Mouse (Mus musculus) layer of hippocampus, postnatal 10 days (tissue): ENCODE results near the gene Ufsp1. TPM values are rescaled to one million over a fixed set of nuclear protein-coding genes. Genes with fewer than 3 reads are reported as not detected.
A peak's percentile ranks its signal among the peaks of the same experiment; 100 is the strongest.

Source experiments
- DNase-seq, 2 experiments: peaks; one replicate each; pipeline ENCODE4 v3.0.0; 2021; ENCODE audit warnings: low spot score in 2 of 2
- microRNA-seq, 2 experiments: library from miRNA; unstranded; fragments of <30 nt; microRNA quantifications; one replicate each; pipeline ENCODE4 v1.2.0; 2021
- total RNA-seq, 2 experiments: library from RNA; stranded (reverse); gene quantifications; 2 replicates each; pipeline ENCODE4 v1.2.3; 2021

Ufsp1 gene
- total RNA-seq, 2 experiments from 2014 or later, result 20.4 to 21.8 TPM

DNA sequence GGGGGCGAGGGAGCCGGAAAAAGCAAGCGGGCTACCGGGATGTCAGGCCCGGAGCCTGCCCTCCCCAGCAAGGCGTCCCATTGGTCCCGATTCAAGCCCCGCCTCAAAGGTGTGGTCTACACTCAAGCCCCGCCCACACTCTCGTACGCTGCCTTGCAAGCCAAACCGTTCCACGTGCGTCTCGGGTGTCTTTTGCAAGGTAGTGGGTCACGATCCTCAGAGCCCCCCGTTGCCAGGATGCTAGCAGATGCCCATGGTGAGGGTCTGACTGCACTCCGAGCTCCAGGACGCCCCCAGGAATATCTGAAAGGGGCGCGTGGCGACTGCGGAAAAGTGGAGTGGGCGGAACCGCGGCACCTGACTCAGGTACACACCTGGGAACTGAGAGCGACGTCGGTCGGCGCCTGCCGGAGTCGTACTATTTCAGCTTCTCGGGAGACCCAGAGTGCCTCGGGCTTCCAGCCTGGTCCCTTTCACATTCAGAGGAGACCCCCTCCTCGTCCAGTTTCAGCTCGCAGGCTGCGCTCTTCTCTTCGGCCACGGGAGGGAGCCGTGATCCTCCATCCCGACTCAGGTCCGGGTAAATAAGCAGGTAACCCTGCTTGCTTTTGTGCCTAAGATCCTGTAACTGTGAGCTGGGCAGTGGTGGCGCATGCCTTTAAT is 39.2 kb downstream of the Ufsp1 start, which contains the start of gene Slc12a9:
TSS of gene Slc12a9 (minus strand) at position 86 of the 663 bp plus-strand sequence.
- DNase-seq, result peak; percentile 95 to 98

DNA sequence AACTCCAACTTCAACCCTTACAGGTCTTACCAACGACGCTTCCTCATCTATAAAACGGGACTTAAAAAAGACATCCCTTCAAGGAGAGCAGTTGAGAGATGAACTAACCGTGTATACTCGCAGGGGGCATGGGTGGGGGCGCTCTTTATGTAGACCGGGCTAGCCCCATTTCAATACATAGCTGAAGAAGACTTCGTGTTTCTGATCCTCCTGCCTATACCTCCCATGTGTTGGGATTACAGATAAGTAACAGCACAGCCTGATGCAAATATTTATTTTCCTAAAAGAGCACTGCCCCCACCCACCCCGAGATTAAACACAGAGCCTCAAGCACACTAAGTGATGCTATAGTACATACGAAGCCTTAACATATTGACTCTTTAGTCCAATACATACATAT is 39.9 kb downstream of the Ufsp1 start:
- no peak for DNase-seq

- DNase-seq, result no peak
Observed at GRCm38 (mm10) chr5:137335066-137335465, 40.6 kb downstream of the Ufsp1 start.

GRCm38 (mm10) chr5:137337190-137337589 is 42.8 kb downstream of the Ufsp1 start:
- no peak for DNase-seq

DNA sequence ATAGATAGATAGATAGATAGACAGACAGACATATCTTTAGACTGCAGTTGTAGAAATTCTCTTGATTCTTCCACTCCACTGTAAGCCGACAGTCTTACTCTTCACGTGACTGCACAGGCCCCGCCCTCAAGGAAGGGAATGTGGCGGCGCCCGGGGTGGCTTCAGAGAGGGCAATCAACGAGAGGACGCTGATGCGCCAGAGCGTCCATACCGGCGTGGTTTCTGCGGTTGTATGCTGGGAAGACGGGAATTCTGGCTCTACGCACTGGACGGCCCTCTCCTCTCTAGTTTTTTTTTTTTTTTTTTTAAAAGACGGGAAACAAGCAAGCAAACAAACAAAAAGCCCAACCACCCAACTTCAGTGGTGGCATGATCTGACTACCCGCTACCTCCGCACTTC is 43.8 kb downstream of the Ufsp1 start:
- DNase-seq, result peak; percentile 83 to 89

DNA sequence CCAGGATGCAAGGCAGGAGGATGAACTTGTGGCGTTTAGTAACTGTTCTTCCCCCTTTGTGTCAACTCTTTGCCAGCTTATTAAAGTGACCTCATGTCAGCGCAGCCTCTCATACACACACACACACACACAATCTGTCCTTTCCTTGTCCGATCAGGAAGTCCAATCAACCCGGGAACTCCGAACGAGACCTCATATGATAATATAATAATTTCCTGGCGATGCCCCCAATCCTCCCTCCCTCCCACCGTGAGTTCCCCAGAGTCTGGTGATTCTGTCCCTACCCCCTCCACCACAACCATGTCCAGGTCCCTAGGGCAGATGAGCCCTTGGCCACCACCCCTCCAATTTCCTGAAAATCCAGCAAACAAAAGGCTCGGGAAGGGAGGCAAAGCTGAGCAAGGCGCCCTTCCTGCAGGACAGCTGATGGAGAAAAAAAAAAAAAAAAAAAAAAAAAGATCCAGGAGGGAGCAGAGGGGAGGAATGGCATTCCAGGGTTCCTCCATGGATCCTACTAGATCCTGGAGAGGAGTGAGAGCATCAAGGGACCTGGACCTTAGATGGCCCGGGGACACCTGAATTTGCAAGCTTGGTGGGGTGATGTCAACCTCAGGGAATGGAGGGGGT is 44.3 kb downstream of the Ufsp1 start:
- DNase-seq, result peak; percentile 40 to 54

DNA sequence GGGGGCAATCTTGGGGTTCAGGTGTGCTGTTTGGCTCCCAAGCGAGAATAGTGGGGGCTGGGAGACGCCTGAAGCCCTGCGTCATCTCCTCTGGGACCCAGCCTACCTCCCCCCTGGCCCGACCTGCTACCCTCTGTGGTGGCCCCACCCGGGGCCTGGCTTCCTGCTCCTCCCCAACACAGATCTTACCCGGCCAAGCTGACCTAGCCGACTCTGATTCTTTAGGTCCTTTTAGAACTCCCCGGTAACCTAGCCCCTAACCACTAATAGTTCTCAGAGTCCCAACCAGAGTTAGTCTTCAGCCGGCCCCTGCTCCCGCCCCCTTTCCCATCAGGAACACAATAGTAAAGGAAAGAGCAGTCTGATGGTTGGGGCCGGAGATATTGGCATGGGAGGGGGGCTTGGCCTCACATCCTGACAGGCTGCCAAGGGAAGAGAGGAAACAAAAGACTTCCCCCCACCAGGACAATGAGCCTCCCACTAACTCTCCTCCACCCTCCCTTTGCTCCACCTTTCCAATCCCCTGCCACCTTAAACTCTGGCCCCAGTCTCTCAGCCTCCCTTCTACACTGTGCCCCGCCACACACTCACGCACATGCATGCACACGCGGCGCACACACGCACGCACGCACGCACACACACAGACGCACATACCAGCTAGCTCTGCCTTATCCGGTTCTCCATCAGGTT is 45.0 kb downstream of the Ufsp1 start:
- peak; percentile 30 to 46 for DNase-seq

DNA sequence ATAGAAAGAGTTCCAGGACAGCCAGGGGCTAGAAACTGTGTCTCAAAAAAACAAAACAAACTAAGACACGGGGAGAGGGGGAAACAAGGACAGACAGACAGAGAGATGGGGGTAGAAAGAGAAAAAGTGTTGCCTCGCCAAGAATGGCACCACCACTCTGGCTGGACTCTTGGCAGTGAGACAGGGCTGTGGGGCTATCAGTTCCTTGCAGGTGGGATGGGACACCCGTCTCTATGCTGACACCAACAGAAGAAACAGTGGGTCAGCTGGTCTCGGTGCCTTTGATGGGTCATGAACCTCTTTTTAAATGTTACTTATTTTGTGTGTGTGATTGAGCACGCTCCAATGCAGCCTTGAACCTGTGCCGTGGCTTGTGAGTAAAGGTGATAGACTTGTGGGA is 45.8 kb downstream of the Ufsp1 start:
- DNase-seq, result no peak

DNA sequence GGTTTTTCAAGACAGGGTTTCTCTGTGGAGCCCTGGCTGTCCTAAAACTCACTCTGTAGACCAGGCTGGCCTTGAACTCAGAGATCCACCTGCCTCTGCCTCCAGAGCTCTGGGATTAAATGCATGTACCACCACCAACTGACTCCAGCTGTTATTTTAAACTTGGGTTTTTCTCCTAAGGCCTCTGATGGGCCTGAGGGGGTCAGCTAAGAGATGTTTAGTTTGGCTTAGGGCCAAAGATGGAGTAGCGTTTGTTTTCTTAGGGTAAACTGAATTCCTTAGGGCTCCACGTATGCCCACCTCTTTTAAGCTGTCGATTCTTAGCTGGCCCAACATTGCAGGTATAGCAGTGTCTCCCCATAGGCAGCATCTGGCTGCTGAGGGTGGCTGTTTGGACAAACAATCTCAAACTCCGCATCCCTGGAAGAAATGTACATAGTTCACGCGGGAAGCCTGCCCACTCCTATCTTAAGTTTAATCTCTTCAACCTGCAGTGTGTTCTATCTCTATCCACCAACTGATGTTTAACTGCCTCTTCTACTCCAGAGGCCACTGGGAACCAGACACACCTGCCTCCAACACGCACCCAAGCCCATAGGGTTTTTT is 48.1 kb downstream of the Ufsp1 start:
- no peak for DNase-seq

- DNase-seq, result no peak
Observed at GRCm38 (mm10) chr5:137343412-137343811, 49.0 kb downstream of the Ufsp1 start.

DNA sequence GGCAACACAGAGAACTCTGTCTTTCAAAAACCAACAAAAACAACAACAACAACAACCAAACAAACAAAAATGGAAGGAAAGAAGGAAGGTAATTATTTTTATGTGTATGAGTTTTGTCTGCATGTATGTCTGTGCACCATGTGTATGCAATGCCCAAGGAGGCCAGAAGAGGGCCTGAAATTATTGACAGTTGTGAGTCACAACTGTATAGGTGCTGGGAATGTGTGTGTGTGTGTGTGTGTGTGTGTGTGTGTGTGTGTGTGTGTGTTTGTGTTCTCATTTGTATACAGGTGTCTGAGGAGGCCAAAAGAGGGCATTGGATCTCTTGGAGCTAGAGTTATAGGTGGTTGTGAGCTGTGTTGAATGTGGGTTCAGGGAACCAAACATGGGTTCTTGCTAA is 49.4 kb downstream of the Ufsp1 start:
- no peak for DNase-seq

Small RNA genes within 50 kb of the gene (microRNA-seq; reads per million reads assigned to microRNA genes)
- gene Mir7036 (1.6 to 2.7 reads per million in 2 experiments), gene Mir8116 (0 to 0.59 reads per million in 2 experiments)

Other genes with a start within 250 kb of the Ufsp1 start
- gene Ap1s1, start 248.5 kb upstream of the Ufsp1 start, total RNA-seq, result 100 to 1,000 TPM; 187 to 196 TPM
- under 1 TPM; 0.80 to 0.96 TPM for gene Serpine1, start 222.4 kb upstream of the Ufsp1 start, total RNA-seq
- gene Trim56, start 178.4 kb upstream of the Ufsp1 start, total RNA-seq, result 1 to 10 TPM; 4.8 to 5.2 TPM
- gene Muc3, start 145.3 kb upstream of the Ufsp1 start, total RNA-seq, result not detected
- gene Muc3a, start 82.2 kb upstream of the Ufsp1 start, total RNA-seq, result 1 to 10 TPM; 3.5 to 5.2 TPM
- 10 to 100 TPM; 93.0 to 97.4 TPM for gene Ache, start 7.1 kb upstream of the Ufsp1 start, total RNA-seq
- gene Srrt, start 13.0 kb downstream of the Ufsp1 start, total RNA-seq, result 100 to 1,000 TPM; 188 to 191 TPM
- gene Trip6, start 19.8 kb downstream of the Ufsp1 start, total RNA-seq, result 1 to 10 TPM; 6.2 to 7.7 TPM
- gene Slc12a9, start 39.0 kb downstream of the Ufsp1 start, total RNA-seq, result 10 to 100 TPM; 28.8 to 30.7 TPM
- gene Ephb4, start 55.5 kb downstream of the Ufsp1 start, total RNA-seq, result 1 to 10 TPM; 8.3 to 9.3 TPM
- under 1 TPM; 0.36 to 0.43 TPM for gene Zan, start 182.4 kb downstream of the Ufsp1 start, total RNA-seq
- 10 to 100 TPM; 30.7 to 36.5 TPM for gene Pop7, start 207.9 kb downstream of the Ufsp1 start, total RNA-seq
- gene Gigyf1, start 223.9 kb downstream of the Ufsp1 start, total RNA-seq, result 10 to 100 TPM; 40.2 to 50.4 TPM
- not detected for gene Epo, start 238.6 kb downstream of the Ufsp1 start, total RNA-seq
- gene Gnb2, start 238.9 kb downstream of the Ufsp1 start, total RNA-seq, result 100 to 1,000 TPM; 874 to 885 TPM